Mouse (Mus musculus): ENCODE data around the gene Klf5.

GRCm38 (mm10) chr14:99266749-99267148 lies 31.7 kb upstream of the Klf5 start:
- TF ChIP-seq POLR2A (IDR thresholded peaks at IDR 0.05; ENCODE audit: insufficient read length, low read depth) (no peak), MAX (IDR thresholded peaks at IDR 0.05; ENCODE audit: low read depth) (no peak), USF1 (IDR thresholded peaks at IDR 0.05; ENCODE audit: low read depth) (no peak), TCF3 (IDR thresholded peaks at IDR 0.05; ENCODE audit: insufficient read length, low read depth) (no peak), E2F4 (IDR thresholded peaks at IDR 0.05; ENCODE audit: insufficient read depth) (no peak), TCF12 (IDR thresholded peaks at IDR 0.05; ENCODE audit: insufficient read depth, poor library complexity, severe bottlenecking) (no peak), MYOD1 (IDR thresholded peaks at IDR 0.05; ENCODE audit: control insufficient read depth in 1 of 3, insufficient read length in 2 of 3, low read depth in 2 of 3) (no peak), POLR2AphosphoS2 (IDR thresholded peaks at IDR 0.05; ENCODE audit: insufficient read length, low read depth) (no peak), CEBPB (IDR thresholded peaks at IDR 0.05; ENCODE audit: insufficient read depth, poor library complexity, severe bottlenecking) (no peak), SRF (IDR thresholded peaks at IDR 0.05; ENCODE audit: control insufficient read depth, insufficient read length, low read depth) (no peak)
